Mouse (Mus musculus): ENCODE measurements at regions not wholly inside any gene's neighbourhood (a gene's known extent, or its start where the extent isn't known, plus 50 kb on each side); places are given as distances from the start of the nearest gene placed in this dataset.
A peak's percentile ranks its signal among the peaks of the same experiment; 100 is the strongest.

- H3K9ac ChIP-seq (ENCODE audit: low read depth, low read length): no peak overlapping the region
- 62% methylated on average over 2 of the region's 2 CpGs for WGBS (ENCODE audit: insufficient replicate concordance)
- no peak overlapping the region for H3K4me3 ChIP-seq (ENCODE audit: low read depth, low read length)
- H3K27ac ChIP-seq (ENCODE audit: low read length): no peak overlapping the region
- no peaks in the 10 kb centered on the region for H3K27me3 ChIP-seq (ENCODE audit: control insufficient read depth, insufficient read depth, low read depth, low read length)
- ATAC-seq (ENCODE audit: low read depth): no peak
- no peak overlapping the region for H3K4me2 ChIP-seq (ENCODE audit: low read depth, low read length)
- H3K4me1 ChIP-seq (ENCODE audit: control insufficient read depth, low read depth, low read length): no peaks in the 10 kb centered on the region
- H3K36me3 ChIP-seq (ENCODE audit: control insufficient read depth, insufficient read depth): no peaks in the 10 kb centered on the region
- H3K9me3 ChIP-seq (replicated peaks; ENCODE audit: control insufficient read depth, low read length): no peaks in the 10 kb centered on the region; the same call in 1 of the 2 replicates
Measured at GRCm38 (mm10) chr6:143361963-143362362, 194.9 kb downstream of the Etnk1 start.

GRCm38 (mm10) chr6:143365840-143366239 is 198.8 kb downstream of the Etnk1 start:
- Histone ChIP-seq H3K4me1 (ENCODE audit: control insufficient read depth, low read depth, low read length) (no peaks in the 10 kb centered on the region), H3K9ac (ENCODE audit: low read depth, low read length) (no peak overlapping the region), H3K9me3 (replicated peaks; ENCODE audit: control insufficient read depth, low read length) (no peaks in the 10 kb centered on the region; the same call in 1 of the 2 replicates), H3K4me2 (ENCODE audit: low read depth, low read length) (no peak overlapping the region), H3K36me3 (ENCODE audit: control insufficient read depth, insufficient read depth) (no peaks in the 10 kb centered on the region), H3K27me3 (ENCODE audit: control insufficient read depth, insufficient read depth, low read depth, low read length) (no peaks in the 10 kb centered on the region), H3K4me3 (ENCODE audit: low read depth, low read length) (no peak overlapping the region), H3K27ac (ENCODE audit: low read length) (no peak overlapping the region)
- ATAC-seq (ENCODE audit: low read depth): no peak
- WGBS (ENCODE audit: insufficient replicate concordance): 60% methylated on average over 5 of the region's 5 CpGs

GRCm38 (mm10) chr6:143367804-143368203 is 200.8 kb downstream of the Etnk1 start:
- no peaks in the 10 kb centered on the region for H3K27me3 ChIP-seq (ENCODE audit: control insufficient read depth, insufficient read depth, low read depth, low read length)
- no peaks in the 10 kb centered on the region for H3K4me1 ChIP-seq (ENCODE audit: control insufficient read depth, low read depth, low read length)
- 52% methylated on average over 3 of the region's 3 CpGs for WGBS (ENCODE audit: insufficient replicate concordance)
- no peaks in the 10 kb centered on the region; the same call in 1 of the 2 replicates for H3K9me3 ChIP-seq (replicated peaks; ENCODE audit: control insufficient read depth, low read length)
- no peak overlapping the region for H3K27ac ChIP-seq (ENCODE audit: low read length)
- ATAC-seq (ENCODE audit: low read depth): no peak
- H3K9ac ChIP-seq (ENCODE audit: low read depth, low read length): no peak overlapping the region
- no peak overlapping the region for H3K4me2 ChIP-seq (ENCODE audit: low read depth, low read length)
- no peaks in the 10 kb centered on the region for H3K36me3 ChIP-seq (ENCODE audit: control insufficient read depth, insufficient read depth)
- H3K4me3 ChIP-seq (ENCODE audit: low read depth, low read length): no peak overlapping the region

DNA sequence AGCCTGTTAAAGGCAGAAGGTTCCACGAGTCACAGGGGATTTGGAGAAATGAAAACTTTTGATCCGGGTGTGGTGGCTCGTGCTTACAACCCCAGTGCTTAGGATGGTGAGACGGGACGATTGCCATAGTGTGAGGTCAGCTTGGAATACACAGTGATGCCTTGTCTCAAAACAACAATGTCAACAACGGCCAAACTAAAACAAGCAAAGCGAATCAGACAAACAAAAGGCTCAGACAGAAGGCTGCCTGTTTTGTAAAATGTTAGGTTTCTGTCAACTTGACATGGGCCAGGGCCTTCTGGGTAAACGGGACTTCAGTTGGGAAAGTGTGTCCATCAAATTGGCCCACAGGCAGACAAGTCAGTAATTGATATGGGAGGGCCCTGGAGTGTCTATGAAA is 201.6 kb downstream of the Etnk1 start:
- Histone ChIP-seq H3K27ac (ENCODE audit: low read length) (no peak overlapping the region), H3K9me3 (replicated peaks; ENCODE audit: control insufficient read depth, low read length) (no peaks in the 10 kb centered on the region; the same call in 1 of the 2 replicates), H3K36me3 (ENCODE audit: control insufficient read depth, insufficient read depth) (no peaks in the 10 kb centered on the region), H3K4me1 (ENCODE audit: control insufficient read depth, low read depth, low read length) (no peaks in the 10 kb centered on the region), H3K4me3 (ENCODE audit: low read depth, low read length) (no peak overlapping the region), H3K27me3 (ENCODE audit: control insufficient read depth, insufficient read depth, low read depth, low read length) (no peaks in the 10 kb centered on the region), H3K4me2 (ENCODE audit: low read depth, low read length) (no peak overlapping the region), H3K9ac (ENCODE audit: low read depth, low read length) (no peak overlapping the region)
- ATAC-seq (ENCODE audit: low read depth): no peak
- 56% methylated on average over 8 of the region's 8 CpGs for WGBS (ENCODE audit: insufficient replicate concordance)

DNA sequence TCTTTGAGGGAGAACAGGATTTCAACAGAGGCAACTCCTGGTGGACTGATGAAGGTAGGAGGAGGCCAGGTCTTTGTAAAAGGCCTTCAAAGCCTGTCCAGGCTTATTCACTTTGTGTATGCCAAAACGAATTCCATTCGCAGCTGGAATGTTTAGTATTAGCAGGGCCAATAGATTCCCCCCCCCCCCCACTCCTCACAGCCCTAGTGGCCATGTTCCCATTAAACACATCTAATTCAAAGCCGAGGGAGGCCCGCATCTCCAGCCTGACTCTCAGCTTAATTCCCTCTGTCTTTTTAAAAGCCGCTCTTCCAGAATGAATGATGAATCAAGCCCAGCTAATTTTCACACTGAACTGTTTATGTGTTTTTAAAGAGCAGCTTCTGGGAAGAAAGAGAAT is 205.5 kb downstream of the Etnk1 start:
- Histone ChIP-seq H3K4me1 (ENCODE audit: control insufficient read depth, low read depth, low read length) (no peaks in the 10 kb centered on the region), H3K27ac (ENCODE audit: low read length) (no peak overlapping the region), H3K9ac (ENCODE audit: low read depth, low read length) (no peak overlapping the region), H3K36me3 (ENCODE audit: control insufficient read depth, insufficient read depth) (no peaks in the 10 kb centered on the region), H3K4me2 (ENCODE audit: low read depth, low read length) (no peak overlapping the region), H3K27me3 (ENCODE audit: control insufficient read depth, insufficient read depth, low read depth, low read length) (no peaks in the 10 kb centered on the region), H3K9me3 (replicated peaks; ENCODE audit: control insufficient read depth, low read length) (no peaks in the 10 kb centered on the region), H3K4me3 (ENCODE audit: low read depth, low read length) (no peak overlapping the region)
- WGBS (ENCODE audit: insufficient replicate concordance): 60% methylated on average over 5 of the region's 5 CpGs
- no peak for ATAC-seq (ENCODE audit: low read depth)

DNA sequence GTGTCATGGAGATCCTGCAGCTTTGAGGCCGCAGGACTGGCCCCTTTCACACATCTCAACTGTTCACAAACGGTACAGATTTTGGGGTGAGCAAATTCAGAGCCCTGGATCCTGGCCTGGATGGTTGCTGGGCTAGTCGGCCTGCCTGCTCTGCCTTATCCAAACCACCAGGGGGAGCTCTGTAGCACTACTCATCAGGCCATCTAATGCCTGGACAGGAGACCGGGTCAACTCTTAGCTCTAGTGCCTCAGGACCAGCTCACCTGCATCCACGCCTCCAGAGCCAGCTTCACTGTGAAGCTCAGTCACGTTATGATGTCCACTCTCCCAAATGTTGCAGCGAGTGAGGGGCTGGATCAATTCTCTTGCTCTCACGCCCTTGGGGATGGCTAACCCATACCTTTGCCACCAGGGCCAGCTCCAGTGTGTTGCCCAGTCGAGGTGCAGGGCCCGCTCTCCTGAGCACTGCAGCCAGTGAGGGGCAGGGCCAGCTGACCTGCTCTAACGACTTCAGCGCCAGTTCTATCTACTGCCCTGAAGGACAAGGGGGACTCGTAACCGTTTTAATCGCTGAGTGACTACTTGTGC is 206.8 kb downstream of the Etnk1 start:
- ATAC-seq (ENCODE audit: low read depth): peak; percentile 47; the same call in 1 of the 2 replicates
- Histone ChIP-seq H3K36me3 (ENCODE audit: control insufficient read depth, insufficient read depth) (no peaks in the 10 kb centered on the region), H3K4me1 (ENCODE audit: control insufficient read depth, low read depth, low read length) (no peaks in the 10 kb centered on the region), H3K9ac (ENCODE audit: low read depth, low read length) (no peak overlapping the region), H3K4me3 (ENCODE audit: low read depth, low read length) (no peak overlapping the region), H3K9me3 (replicated peaks; ENCODE audit: control insufficient read depth, low read length) (no peaks in the 10 kb centered on the region), H3K4me2 (ENCODE audit: low read depth, low read length) (no peak overlapping the region), H3K27me3 (ENCODE audit: control insufficient read depth, insufficient read depth, low read depth, low read length) (no peaks in the 10 kb centered on the region), H3K27ac (ENCODE audit: low read length) (no peak overlapping the region)
- 48% methylated on average over 15 of the region's 15 CpGs for WGBS (ENCODE audit: insufficient replicate concordance)

DNA sequence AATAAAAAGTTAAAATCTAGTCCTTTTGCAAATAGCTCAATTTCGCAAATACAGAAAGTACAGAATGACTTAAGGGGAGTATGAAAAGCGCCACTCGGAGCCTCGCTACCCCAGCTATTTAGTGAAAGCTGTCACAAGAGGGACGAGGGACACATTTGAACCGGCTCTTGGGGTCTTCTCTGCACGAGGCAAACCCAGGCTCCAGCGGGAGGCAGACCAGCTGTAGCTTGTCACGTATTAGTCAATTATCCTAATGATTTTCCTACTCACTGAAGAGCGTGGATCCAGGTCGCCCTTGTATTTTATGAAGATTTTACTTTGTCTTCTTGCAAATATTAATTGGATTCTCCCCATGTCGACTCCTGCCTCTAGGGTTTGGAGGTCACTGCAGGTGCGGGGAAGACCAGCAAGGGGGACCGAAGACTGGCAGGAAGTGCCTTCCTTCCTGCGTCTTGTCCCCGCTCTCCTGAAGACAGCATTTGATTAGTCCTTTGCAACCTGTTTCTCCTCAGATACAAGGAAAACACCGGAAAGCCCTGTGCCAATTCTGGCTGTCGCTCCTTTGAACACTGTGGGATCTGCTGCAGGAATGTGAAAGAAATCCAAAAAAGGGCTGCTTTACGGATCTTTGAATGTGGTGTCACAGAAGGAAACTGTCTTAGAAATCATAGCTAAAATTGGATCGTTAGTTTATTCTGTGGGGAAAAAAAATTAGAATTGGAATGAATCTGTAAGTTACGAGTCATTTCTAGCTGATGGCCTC is 209.1 kb downstream of the Etnk1 start:
- ATAC-seq (ENCODE audit: low read depth): no peak

GRCm38 (mm10) chr6:143377121-143377520 is 210.1 kb downstream of the Etnk1 start:
- Histone ChIP-seq H3K4me2 (ENCODE audit: low read depth, low read length) (no peak overlapping the region), H3K9ac (ENCODE audit: low read depth, low read length) (no peak overlapping the region), H3K27ac (ENCODE audit: low read length) (no peak overlapping the region), H3K9me3 (replicated peaks; ENCODE audit: control insufficient read depth, low read length) (no peaks in the 10 kb centered on the region), H3K36me3 (ENCODE audit: control insufficient read depth, insufficient read depth) (no peaks in the 10 kb centered on the region), H3K27me3 (ENCODE audit: control insufficient read depth, insufficient read depth, low read depth, low read length) (no peaks in the 10 kb centered on the region), H3K4me3 (ENCODE audit: low read depth, low read length) (no peak overlapping the region), H3K4me1 (ENCODE audit: control insufficient read depth, low read depth, low read length) (no peaks in the 10 kb centered on the region)
- WGBS (ENCODE audit: insufficient replicate concordance): 70% methylated on average over 14 of the region's 14 CpGs
- ATAC-seq (ENCODE audit: low read depth): no peak

More for the DNA sequence above, 209.1 kb downstream of the Etnk1 start:
- Histone ChIP-seq H3K4me1 (ENCODE audit: control insufficient read depth, low read depth, low read length) (no peaks in the 10 kb centered on the region), H3K4me3 (ENCODE audit: low read depth, low read length) (no peak overlapping the region), H3K36me3 (ENCODE audit: control insufficient read depth, insufficient read depth) (no peaks in the 10 kb centered on the region), H3K4me2 (ENCODE audit: low read depth, low read length) (no peak overlapping the region), H3K27me3 (ENCODE audit: control insufficient read depth, insufficient read depth, low read depth, low read length) (no peaks in the 10 kb centered on the region), H3K9me3 (replicated peaks; ENCODE audit: control insufficient read depth, low read length) (no peaks in the 10 kb centered on the region), H3K9ac (ENCODE audit: low read depth, low read length) (no peak overlapping the region), H3K27ac (ENCODE audit: low read length) (no peak overlapping the region)
- 62% methylated on average over 21 of the region's 21 CpGs for WGBS (ENCODE audit: insufficient replicate concordance)

GRCm38 (mm10) chr6:143378126-143378525 is 211.1 kb downstream of the Etnk1 start:
- H3K4me3 ChIP-seq (ENCODE audit: low read depth, low read length): no peak overlapping the region
- ATAC-seq (ENCODE audit: low read depth): no peak
- no peak overlapping the region for H3K27ac ChIP-seq (ENCODE audit: low read length)
- H3K36me3 ChIP-seq (ENCODE audit: control insufficient read depth, insufficient read depth): no peaks in the 10 kb centered on the region
- H3K9me3 ChIP-seq (replicated peaks; ENCODE audit: control insufficient read depth, low read length): no peaks in the 10 kb centered on the region
- no peak overlapping the region for H3K9ac ChIP-seq (ENCODE audit: low read depth, low read length)
- 75% methylated on average over 9 of the region's 9 CpGs for WGBS (ENCODE audit: insufficient replicate concordance)
- no peaks in the 10 kb centered on the region for H3K4me1 ChIP-seq (ENCODE audit: control insufficient read depth, low read depth, low read length)
- H3K4me2 ChIP-seq (ENCODE audit: low read depth, low read length): no peak overlapping the region
- no peaks in the 10 kb centered on the region for H3K27me3 ChIP-seq (ENCODE audit: control insufficient read depth, insufficient read depth, low read depth, low read length)

Data from liver, embryonic 16.5 days (tissue).